Mouse (Mus musculus) ES-Bruce4 (cell line): ENCODE results near the gene Lpp.

Experiments
- CTCF ChIP-seq: IDR thresholded peaks from one replicate; pipeline ENCODE4 v1.8.1; 2011; ENCODE audit warnings: low read depth, low read length
- POLR2A ChIP-seq: IDR thresholded peaks from one replicate; pipeline ENCODE4 v1.8.1; 2011; ENCODE audit warnings: low read length; ENCODE audit not compliant: insufficient read depth

- TF ChIP-seq POLR2A (no peak), CTCF (no peak)
Observed at GRCm38 (mm10) chr16:24536261-24536660, 143.0 kb downstream of the Lpp start.
